Comparison of ENCODE assay signal across 8 mouse cellular contexts in genomic region chr2:35979644-35980021, GRCm38 (mm10). TPM values are rescaled to one million over a fixed set of nuclear protein-coding genes. Genes with fewer than 3 reads are reported as not detected.
DNase-seq lines count a peak whose midpoint lies in the region; ATAC-seq lines count a peak whose summit lies in the region.

Gene Ttll11 (minus strand): TSS chr2:35979913.

- peak; percentile 93 for DNase-seq in adipocyte (ENCODE audit: low spot score)
- DNase-seq in embryo, embryonic 10 days (ENCODE audit: low spot score): peak; percentile 97
- DNase-seq in gastrocnemius, postnatal 10 days: peak; percentile 93
- DNase-seq in induced T-regulatory cell, adult 2 months (ENCODE audit: low read depth): peak; percentile 90
- peak; percentile 86 to 94 for DNase-seq in left cerebral cortex, adult 9 months (ENCODE audit: low spot score in 2 of 2)
- peak; percentile 94 for DNase-seq in right cerebral cortex, postnatal 14 days
- DNase-seq in urinary bladder, postnatal 36 days (ENCODE audit: low spot score in 2 of 2): peak; percentile 88 to 94

- ATAC-seq in megakaryocyte progenitor cell, adult 5-6 weeks (replicated peaks; ENCODE audit: poor library complexity): peak; percentile 79

RNA-seq across cellular contexts. Expression of gene Ttll11, which starts in this region (rescaled TPM):
- total RNA-seq in gastrocnemius, postnatal 10 days (2021): 1 to 10 TPM; 3.0 TPM
- total RNA-seq in megakaryocyte progenitor cell, adult 5-6 weeks (2015): not detected in 2 replicates
- 0.04 TPM in 1 of 2 replicates, not detected in the other for total RNA-seq in megakaryocyte progenitor cell, adult 5-6 weeks (2017)

Comparison
In these comparisons a context has a peak if more than half of its experiments do, and no peak if none do; other contexts are left out.
1. Peak in every context shown above with its lines: DNase-seq and ATAC-seq.
2. Peak in ATAC-seq in megakaryocyte progenitor cell, adult 5-6 weeks; RNA of the gene not detected or under 1 TPM.